Mouse (Mus musculus): ENCODE measurements around the gene Pop7.

The Pop7 gene

GRCm38 (mm10) chr5:137528247-137528968 is 26.1 kb upstream of the Pop7 start:
- no peak for DNase-seq (ENCODE audit: low read depth, low spot score)

GRCm38 (mm10) chr5:137527413-137527812 is 25.1 kb upstream of the Pop7 start:
- DNase-seq (ENCODE audit: low read depth, low spot score): no peak

GRCm38 (mm10) chr5:137526192-137526936 is 24.0 kb upstream of the Pop7 start:
- no peak for DNase-seq (ENCODE audit: low read depth, low spot score)

DNA sequence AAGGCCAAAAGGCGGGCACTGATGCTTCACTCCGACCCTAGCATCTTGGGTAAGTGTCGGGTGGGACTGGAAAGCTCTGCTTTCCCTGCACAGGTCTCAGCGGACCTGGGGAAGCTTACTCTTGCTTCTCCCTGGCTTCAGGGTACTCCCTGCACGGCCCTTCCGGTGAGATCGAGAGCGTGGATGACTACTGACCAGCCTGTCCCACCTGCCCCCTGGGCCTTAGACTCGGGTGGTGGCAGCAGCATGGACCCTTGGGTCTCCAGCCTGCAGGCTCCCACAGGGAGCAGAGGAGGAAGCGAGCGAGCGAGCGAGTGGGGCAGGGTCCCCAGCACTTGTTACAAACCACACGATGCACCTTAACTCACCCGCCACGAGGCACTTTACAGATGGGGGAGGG is 23.2 kb upstream of the Pop7 start:
- no peak for DNase-seq (ENCODE audit: low read depth, low spot score)

DNA sequence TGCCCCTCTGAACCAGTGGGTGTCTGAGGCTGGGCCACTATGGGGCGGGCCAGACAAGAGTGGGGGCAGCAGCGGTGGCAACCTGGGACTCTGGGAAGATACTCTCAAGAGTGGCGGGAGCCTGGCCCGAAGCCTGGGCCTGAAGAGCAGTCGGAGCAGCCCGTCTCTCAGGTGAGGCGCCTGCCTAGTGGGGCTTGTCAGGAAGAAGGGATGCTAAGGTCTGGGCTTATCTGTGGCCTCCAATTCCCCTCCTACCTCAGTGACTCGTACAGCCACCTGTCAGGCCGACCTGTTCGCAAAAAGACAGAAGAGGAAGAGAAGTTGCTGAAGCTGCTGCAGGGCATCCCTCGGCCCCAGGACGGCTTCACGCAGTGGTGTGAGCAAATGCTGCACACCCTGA is 22.4 kb upstream of the Pop7 start:
- no peak for DNase-seq (ENCODE audit: low read depth, low spot score)

DNA sequence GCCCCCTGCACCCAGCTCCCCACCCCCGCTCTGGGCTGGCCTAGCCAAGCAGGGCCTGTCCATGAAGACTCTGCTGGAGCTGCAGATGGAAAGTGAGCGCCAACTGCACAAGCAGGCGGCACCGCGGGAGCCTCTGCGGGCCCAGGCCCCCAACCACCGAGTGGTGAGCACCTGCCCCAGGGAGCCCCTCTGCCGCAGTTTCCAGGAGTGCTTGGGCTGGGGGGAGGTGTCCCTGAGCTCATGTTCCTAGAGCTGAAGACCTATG is 21.9 kb upstream of the Pop7 start:
- no peak for DNase-seq (ENCODE audit: low read depth, low spot score)

DNA sequence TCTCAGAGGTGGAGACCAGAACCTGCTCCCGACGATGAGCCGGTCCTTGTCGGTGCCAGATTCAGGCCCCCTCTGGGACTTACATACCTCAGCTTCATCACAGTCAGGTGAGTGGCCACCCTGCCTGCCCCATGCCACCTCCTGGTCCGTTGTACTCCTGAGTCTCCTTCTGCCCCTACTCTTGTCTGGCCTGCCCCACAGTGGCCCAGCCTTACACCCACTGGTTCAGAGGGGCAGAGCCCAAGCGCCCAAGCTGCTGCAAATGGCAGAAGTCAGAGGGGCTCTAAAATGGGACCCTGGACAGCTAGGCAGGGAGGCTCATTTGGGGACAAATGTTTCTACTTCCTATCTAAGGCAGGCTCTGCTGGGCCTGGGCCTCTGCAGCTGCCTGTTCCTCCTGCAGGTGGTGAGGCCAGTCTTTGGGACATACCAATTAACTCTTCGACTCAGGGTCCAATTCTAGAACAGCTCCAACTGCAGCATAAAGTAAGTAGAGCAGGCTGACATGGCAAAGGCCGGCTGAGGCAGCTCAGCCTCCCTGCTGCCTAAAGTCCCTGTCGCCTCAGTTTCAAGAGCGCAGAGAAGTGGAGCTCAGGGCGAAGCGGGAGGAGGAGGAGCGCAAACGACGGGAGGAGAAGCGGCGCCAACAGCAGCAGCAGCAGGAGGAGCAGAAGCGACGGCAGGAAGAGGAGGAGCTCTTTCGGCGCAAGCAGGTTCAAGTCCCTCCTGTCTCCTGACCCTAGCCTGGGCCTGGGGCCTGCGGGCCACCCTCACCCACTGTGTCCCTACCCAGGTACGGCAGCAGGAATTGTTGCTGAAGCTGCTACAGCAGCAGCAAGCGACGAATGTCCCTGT is 21.3 kb upstream of the Pop7 start:
- DNase-seq (ENCODE audit: low read depth, low spot score): no peak

GRCm38 (mm10) chr5:137522711-137523110 is 20.4 kb upstream of the Pop7 start:
- DNase-seq (ENCODE audit: low read depth, low spot score): no peak

DNA sequence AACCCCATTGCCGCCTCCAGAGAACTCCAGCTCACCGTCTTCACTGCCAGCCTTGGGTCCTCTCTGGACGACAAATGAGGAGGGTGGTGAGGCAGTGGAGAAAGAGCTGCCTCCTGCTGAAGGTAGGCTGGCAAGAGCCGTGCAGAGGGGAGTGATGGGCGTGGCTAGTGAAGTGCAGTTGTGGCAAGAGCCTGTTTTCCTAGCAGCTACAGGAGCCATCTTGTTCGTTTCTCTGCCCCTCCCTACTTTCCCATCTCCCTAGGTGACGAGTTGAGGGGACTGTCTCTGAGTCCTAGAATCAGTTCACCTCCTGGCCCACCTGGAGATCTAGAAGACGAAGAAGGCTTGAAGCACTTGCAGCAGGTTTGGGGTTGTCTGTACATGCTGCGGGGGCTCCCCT is 19.5 kb upstream of the Pop7 start:
- no peak for DNase-seq (ENCODE audit: low read depth, low spot score)

DNA sequence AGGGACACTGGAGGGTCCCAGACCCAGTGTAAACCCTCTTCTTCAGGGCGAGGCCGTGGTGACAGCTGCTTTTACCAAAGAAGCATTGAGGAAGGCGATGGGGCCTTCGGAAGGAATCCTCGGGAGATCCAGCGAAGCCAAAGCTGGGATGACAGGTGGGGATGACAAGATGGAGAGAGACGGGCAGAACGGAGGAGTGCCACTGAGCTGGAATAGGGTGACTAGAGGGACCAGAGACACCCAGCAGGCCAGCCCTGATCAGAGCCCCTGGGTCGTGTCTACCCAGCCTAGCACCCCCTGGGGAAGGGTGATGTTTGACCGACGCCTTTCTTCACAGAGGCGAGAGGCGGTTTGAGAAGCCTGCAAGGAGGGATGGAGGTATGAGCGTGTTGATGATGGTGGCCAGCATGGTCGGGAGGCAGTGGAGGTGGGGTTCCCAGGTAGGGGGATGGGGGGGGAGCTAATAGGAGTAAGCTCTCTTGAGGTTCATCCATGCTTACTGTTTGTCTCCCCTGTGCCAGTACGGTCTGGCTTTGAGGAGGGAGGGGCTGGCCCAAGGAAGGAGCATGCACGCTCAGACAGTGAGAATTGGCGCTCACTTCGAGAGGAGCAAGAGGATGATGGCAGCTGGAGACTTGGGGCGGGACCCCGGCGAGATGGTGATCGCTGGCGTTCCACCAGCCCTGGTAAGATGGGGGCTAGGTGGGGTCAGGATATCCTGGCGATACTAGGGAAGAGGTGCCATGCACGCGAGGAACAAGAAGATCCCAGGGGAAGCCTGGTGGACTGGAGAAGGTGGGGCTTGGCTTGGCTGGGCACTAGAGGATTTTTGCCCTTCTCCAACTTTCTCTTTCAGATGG is 17.6 kb upstream of the Pop7 start:
- DNase-seq (ENCODE audit: low read depth, low spot score): no peak

DNA sequence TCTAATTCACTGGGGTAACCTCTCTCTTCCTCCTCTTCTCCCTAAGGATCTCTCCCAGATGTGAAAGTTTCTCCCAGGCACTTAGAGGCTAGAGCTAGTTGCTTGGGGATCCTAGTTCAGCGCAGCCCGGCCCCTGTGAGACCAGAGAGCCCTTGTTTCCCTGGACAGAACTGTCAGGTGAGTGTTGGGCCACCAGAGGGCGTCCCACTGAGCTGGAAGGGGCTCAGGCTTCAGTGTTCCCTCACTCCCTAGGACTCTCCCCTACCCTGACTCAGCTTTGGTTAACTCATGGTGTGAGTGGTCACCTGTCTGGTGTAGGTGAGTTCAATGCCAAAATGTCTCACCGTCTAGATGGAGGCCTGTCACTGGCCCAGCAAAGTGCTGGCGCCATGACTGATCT is 16.1 kb upstream of the Pop7 start, which contains the start of gene Gigyf1:
Gene Gigyf1, plus strand, starts transcription at position 113 of the 400 bp plus-strand sequence.
- no peak for DNase-seq (ENCODE audit: low read depth, low spot score)

DNA sequence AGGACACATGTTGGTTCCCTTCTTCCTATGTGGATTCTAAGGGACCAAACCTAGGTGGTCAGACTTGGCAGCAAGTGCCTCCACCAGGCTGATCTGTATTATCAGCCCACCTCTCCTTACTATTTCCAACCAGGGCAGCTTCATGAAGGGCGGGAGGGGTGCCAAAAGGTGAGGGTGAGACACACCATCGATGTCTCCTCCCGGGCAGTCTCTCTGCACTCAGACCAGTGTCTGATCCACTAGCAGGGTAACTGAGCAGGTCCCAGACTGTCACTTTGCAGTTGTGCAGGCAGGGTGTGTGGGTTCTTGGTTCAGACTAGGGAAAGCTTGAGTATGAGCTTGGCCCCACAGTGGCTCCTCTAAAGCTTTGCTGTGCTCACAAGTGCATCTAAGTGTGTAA is 12.5 kb upstream of the Pop7 start:
- no peak for DNase-seq (ENCODE audit: low read depth, low spot score)

DNA sequence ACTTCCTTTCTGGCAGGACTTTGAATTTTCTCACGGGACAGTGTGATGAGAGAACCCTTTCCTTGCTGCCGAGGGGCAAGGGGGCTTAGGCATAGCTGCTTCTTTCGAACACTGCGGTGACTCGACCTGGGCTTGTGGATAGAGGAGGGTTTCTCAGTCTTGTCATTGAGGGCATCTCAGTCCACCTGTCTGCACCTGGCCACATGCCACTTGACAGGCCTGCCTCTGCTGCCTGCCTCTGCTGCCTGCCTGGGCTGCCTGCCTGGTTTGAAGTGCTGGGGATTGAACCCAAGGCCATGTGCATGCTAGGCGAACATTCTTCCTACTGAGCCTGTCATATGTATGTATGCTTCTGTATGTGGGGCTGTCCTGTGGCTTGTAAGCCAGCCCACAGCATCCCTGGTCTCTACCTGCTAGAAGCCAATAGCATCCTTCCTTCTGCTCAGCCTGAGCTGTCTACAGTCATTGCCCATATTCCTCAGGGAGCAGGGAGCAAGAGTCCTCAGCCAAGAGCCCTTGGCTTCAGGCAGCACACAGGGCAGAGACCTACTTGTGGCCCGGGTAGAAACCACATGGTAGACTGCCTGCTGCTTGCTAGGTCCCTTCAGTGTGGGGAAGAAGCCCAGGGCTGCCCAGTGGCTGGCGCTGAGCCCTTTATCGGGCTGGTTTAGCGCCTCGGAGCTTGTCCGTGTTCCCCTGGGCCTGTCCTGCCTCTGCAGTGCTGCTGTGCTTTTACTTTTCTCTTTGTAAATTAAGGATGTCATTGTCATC is 11.8 kb upstream of the Pop7 start:
- DNase-seq (ENCODE audit: low read depth, low spot score): no peak

GRCm38 (mm10) chr5:137512847-137513794 is 10.8 kb upstream of the Pop7 start:
- no peak for DNase-seq (ENCODE audit: low read depth, low spot score)

DNA sequence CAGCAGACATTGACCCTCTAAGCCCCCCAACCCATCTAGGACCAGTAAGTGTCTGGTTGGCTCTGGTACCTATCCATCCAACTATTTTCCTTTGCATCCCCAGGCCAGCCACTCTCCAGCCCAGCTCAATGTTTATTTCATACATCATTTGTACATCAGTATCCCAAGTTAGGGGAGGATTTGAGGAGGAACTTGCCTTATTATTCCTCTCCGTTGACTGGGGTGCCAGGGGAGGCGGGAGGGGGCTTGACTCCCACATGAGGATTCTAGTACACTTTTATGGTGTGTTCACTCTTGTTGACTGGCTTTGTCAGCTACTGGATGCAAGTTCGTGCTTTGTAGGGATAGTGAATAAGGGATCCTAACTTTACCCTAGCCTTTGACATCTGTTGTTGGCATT is 9.4 kb upstream of the Pop7 start:
- DNase-seq (ENCODE audit: low read depth, low spot score): no peak

DNA sequence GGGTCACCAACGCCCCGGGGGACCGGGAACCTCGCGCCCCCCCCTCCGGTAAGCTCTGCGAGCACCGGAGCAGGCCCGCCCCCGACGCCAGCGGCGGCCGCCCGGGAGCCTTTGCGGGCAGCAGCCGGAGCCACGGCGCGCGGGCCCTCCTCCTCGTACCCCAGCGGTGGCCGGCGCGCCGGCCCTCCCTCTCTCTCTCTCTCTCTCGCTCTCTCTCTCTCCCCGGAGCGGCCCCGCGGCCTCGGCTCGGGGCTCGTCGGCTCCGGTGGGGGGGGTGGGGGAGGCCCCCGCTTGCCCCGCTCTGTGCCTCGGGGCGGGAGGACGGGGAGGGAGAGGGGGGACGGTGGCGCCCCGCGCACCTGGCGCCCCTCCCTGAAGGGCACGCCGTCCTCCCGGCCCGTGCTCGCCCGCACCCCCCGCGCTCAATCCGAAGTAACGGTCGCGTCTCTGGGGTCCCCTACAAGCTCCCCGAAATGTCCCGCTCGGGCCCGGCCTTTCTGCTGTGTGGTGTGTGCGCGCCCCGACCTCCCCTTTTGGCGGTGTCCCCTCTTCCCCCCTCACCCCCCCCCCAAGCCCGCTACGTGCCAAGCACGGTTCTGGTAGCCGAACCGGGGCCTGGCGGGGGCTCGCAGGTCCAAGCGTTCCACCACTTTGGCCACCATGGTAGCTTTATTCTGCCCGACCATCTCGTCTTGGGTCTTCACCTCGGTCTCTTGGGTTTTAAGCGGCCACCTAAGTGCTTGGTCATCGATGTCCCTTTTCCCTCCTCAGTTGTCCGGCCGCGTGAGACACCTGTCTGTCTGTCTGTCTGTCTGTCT is 8.5 kb upstream of the Pop7 start:
- no peak for DNase-seq (ENCODE audit: low read depth, low spot score)

DNA sequence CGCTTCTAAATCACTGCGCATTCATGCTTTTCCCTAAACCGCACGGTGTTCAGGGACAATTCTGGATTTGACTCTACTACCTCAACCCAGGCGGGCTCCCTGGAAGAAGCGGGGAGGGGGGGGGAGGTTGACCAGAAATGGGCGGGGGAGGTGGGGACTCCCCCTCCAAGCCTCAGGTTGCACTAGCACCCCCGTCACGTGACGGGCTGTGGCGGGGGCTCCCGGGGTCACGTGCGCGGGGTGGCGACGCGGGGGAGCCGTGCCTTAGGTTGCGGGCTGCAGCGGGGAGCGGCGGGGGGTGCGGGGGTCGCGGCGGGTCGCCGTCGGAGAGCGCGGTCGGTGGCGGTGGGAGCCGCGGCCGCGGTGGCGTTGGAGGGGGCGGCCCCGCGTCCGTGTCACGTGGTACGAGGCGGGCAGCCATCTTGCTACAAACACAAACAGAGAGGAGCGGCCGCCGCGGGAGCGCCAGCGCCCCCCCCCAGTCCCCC is 7.7 kb upstream of the Pop7 start:
- DNase-seq (ENCODE audit: low read depth, low spot score): no peak

DNA sequence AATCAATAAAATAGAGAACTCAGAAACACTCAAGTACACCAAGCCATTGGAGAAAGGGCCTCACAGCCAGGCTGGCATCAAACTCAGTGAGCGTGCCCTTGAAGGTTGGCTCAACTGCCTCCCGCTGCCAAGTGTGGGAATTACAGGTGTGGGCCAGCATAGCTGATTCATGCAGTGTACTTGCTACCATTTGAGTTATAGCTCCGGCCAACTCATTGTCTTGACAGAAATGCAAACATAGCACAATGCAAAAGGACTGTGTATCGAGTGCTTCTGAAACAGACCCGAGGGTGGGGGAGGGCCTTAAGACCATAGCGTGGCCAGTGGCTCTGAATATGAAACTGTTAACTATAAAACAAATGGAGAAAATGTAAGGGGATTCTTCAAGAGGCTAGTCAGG is 1.7 kb upstream of the Pop7 start:
- no peak for DNase-seq (ENCODE audit: low read depth, low spot score)

DNA sequence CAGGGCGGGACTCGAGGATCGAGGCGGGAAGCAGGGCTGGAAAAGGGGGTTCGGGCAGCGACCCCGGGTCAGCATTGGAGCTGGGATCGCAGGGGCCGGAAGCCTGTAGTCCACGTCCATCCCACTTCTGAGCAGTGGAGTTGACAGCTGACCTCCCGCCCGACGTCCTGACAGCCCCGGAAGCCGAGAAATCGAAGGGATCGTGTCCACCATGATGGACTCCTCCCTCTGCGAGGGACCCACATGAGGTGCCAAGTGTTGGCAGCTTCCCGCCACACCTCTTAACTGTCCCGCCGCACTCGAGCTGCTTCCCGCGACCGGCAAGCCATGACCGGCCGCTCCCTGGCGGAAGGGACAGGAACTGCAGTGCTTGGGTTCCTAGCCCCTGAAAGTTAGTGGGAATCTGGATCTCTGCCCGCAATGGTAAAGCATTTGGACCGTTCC is 371 bp upstream of the Pop7 start:
- DNase-seq (ENCODE audit: low read depth, low spot score): peak; percentile 47
